Mouse (Mus musculus) liver, adult 2 months (tissue): ENCODE data around the gene Egflam.

ENCODE experiments used
- CTCF ChIP-seq: fragments of 200-500 bp; IDR thresholded peaks from 2 replicates; pipeline ENCODE4 v1.5.1; 2011; ENCODE audit warnings: low read depth, low read length, control low read depth
- POLR2A ChIP-seq: fragments of 200-500 bp; IDR thresholded peaks from 2 replicates; pipeline ENCODE4 v1.6.1; 2011; ENCODE audit warnings: low read length, control low read depth; ENCODE audit not compliant: insufficient read depth; ENCODE audit errors: extremely low read depth

GRCm38 (mm10) chr15:7340703-7341309, 57.4 kb downstream of the Egflam start:
- TF ChIP-seq CTCF: no peak
- TF ChIP-seq POLR2A: no peak
